Mouse (Mus musculus) forebrain, embryonic 13.5 days (tissue): ENCODE data around the gene Flt3l. TPM values are rescaled to one million over a fixed set of nuclear protein-coding genes. Genes with fewer than 3 reads are reported as not detected.
A peak's percentile ranks its signal among the peaks of the same experiment; 100 is the strongest.

Experiments
- ATAC-seq: fragments of 200-750 bp; cut with Nextera tagmentation; 2 replicates; pipeline ENCODE4 v1.8.0; 2017
- H3K27ac ChIP-seq: fragments of 300-500 bp; sonication (generic); 2 replicates; pipeline ENCODE4 v1.5.1; 2015; ENCODE audit warnings: inconsistent platforms, mild to moderate bottlenecking, moderate library complexity
- H3K27me3 ChIP-seq: fragments of 300-500 bp; sonication (generic); 2 replicates; pipeline ENCODE4 v1.6.1; 2015; ENCODE audit warnings: mild to moderate bottlenecking, inconsistent platforms
- H3K36me3 ChIP-seq: fragments of 300-500 bp; sonication (generic); 2 replicates; pipeline ENCODE4 v1.6.1; 2015; ENCODE audit warnings: mild to moderate bottlenecking, inconsistent platforms; ENCODE audit not compliant: poor library complexity, severe bottlenecking
- H3K4me1 ChIP-seq: fragments of 300-500 bp; sonication (generic); 2 replicates; pipeline ENCODE4 v1.6.1; 2015; ENCODE audit warnings: inconsistent platforms
- H3K4me2 ChIP-seq: fragments of 300-500 bp; sonication (generic); 2 replicates; pipeline ENCODE4 v1.6.1; 2015; ENCODE audit warnings: inconsistent platforms, mild to moderate bottlenecking, moderate library complexity
- H3K4me3 ChIP-seq: fragments of 300-500 bp; sonication (generic); 2 replicates; pipeline ENCODE4 v1.5.1; 2015; ENCODE audit warnings: mild to moderate bottlenecking, inconsistent platforms
- H3K9ac ChIP-seq: fragments of 300-500 bp; sonication (generic); 2 replicates; pipeline ENCODE4 v1.6.1; 2015; ENCODE audit warnings: mild to moderate bottlenecking, inconsistent platforms
- H3K9me3 ChIP-seq: fragments of 300-500 bp; sonication (generic); replicated peaks from 2 replicates; pipeline ENCODE4 v1.6.1; 2016; ENCODE audit warnings: inconsistent platforms
- WGBS: fragments of 180-500 bp; shearing (Covaris S2); methylation state at CpG from one replicate; pipeline ENCODE4 v1.1.7; 2015; 5-methylcytosine and 5-hydroxymethylcytosine counted together
- microRNA counts: library from miRNA; unstranded; fragments of <30 nt; microRNA quantifications from one replicate; lab custom pipeline; 2016
- microRNA-seq: library from miRNA; unstranded; fragments of <30 nt; microRNA quantifications from one replicate; pipeline ENCODE4, GENCODE M21; 2016
- polyA plus RNA-seq: library from polyadenylated mRNA; unstranded; fragments of >200 nt; fragmentation: Nextera tagmentation; extraction: Ambion mirVana; gene quantifications from 2 replicates; pipeline ENCODE4 v1.2.1, GENCODE M21; 2015

Gene Flt3l
- polyA plus RNA-seq, 1 experiment from 2014 or later, result 0.79 TPM

DNA sequence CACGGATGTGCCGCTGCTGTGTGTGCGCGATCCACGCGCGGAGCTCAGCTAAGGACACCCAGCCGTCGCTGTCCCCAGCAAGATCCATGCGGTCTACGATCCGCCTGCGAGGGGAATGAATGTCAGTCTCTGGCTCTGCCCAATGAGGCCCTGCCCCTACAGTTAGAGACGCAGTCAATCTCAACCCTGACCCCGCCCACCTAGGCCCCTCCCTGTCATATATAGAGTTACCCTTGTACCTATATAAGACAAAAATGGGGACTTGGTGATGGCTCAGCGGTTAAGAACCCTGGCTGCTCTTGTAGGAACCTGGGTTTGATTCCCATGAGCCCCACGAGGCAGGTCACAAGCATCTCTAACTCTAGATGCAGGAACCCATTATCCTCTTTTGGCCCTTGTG, 47.6 kb downstream of the Flt3l start:
- ATAC-seq, result no peak

DNA sequence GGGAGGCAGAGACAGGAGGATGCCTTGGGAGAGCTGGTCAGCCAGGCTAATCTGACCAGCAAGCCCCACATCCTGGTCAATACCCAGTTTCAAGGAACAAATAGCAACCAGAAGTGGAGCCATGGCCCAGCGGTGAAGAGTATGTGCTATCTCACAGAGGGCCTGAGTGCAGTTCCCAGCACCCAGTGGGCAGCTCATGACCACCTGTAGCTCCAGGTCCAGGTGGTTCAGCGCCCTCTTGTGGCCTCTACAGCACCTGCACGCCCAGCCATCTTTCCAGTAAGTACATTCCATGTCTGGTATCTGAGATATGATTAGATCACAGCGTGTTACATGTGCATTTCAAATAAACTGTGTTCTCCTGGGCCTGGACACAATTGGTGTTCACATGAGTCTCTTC, 50.1 kb downstream of the Flt3l start:
- 81% methylated on average over 4 of the region's 4 CpGs for WGBS
- no peaks in the 10 kb centered on the region for H3K9me3 ChIP-seq
- peaks cover 51% of the 10 kb centered on the region for H3K36me3 ChIP-seq
- H3K27ac ChIP-seq, result no peak overlapping the region
- H3K4me3 ChIP-seq, result no peak overlapping the region
- no peak overlapping the region for H3K4me2 ChIP-seq
- no peak overlapping the region for H3K9ac ChIP-seq
- no peak for ATAC-seq
- H3K27me3 ChIP-seq, result no peaks in the 10 kb centered on the region
- H3K4me1 ChIP-seq, result peaks cover 3% of the 10 kb centered on the region

More for the DNA sequence above, 47.6 kb downstream of the Flt3l start:
- Histone ChIP-seq H3K9ac (no peak overlapping the region), H3K4me3 (no peak overlapping the region), H3K36me3 (peaks cover 40% of the 10 kb centered on the region), H3K27ac (no peak overlapping the region), H3K4me1 (peaks cover 19% of the 10 kb centered on the region), H3K27me3 (no peaks in the 10 kb centered on the region), H3K9me3 (no peaks in the 10 kb centered on the region), H3K4me2 (no peak overlapping the region)
- WGBS, result 94% methylated on average over 17 of the region's 17 CpGs

DNA sequence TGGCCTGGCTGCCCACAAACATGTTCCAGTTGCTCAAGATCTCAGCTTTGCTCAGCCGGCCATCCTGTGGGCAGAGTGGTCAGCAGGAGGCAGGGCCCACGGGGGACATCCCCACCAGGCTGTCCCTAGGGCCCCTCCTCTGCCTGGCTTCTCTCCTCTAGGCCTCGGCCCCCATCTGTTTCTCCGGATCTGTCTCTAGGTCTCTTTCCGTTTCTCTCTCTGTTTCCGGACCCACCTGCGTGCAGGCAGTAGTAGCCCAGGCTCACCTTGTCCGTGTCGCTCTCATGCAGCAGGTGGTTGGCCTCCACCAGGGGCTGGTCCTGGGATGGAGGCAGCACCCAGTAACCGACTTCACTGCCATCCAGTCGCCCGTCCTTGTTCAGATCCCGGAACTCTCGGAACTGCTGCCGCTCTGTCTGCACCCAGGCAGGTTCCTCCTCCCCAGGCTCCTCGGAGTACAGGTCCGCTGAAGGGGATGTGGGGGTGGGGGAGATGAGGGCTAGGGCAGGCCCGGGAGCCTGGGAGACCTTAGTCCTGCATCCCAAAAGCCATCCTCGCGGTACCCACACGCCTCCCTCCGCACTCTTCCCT, 52.8 kb downstream of the Flt3l start:
- Histone ChIP-seq H3K27me3 (no peaks in the 10 kb centered on the region), H3K27ac (peak overlapping the region; percentile 35; the same call in 1 of the 2 replicates), H3K4me1 (no peaks in the 10 kb centered on the region), H3K4me2 (no peak overlapping the region), H3K9me3 (no peaks in the 10 kb centered on the region), H3K9ac (no peak overlapping the region), H3K36me3 (peaks cover 48% of the 10 kb centered on the region), H3K4me3 (no peak overlapping the region)
- ATAC-seq, result no peak
- WGBS, result 85% methylated on average over 22 of the region's 22 CpGs

DNA sequence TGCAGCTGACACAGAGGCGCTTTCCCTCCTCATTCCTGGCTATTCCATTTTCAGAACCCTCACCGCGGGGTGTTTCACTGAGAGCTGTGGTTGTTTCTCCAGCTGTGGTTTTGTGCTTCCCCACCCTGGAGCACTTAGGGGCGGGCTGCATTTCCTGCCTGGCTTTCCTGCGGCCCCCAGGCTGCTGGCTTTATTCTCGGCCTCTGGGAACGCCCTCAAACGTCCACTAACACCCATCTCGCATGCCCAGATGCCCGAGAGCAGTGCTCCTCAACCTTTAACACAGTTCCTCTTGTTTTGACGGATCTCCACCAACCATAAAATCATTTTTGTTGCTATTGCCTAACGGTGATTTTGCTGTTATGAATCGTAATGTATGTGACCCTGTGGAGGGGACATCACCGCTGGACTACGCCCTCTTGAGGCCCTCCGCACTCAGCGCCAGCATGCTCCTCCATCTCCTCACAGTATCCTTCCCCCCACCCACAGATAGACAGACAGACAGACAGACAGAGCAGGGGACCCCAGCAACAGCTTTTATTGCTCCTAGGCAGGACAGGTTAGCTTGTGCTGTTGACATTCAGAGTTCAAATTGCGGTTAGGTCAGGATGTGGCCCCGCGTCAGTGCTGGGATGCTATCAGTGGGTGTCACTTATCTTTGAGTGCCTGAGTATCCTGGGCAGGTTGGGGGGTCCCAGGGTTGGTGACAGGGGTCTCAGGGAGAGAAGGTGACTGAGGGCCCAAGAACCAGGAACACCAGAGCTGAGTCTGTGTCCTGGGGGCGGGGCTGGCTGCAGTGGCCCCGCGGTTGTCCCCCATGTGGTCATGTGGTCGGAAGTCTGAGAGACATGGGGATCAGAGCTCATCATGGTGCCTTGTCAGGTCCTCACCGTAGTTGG, 53.6 kb downstream of the Flt3l start:
- no peaks in the 10 kb centered on the region for H3K4me1 ChIP-seq
- WGBS, result 76% methylated on average over 25 of the region's 25 CpGs
- no peak overlapping the region for H3K4me2 ChIP-seq
- no peak overlapping the region for H3K4me3 ChIP-seq
- ATAC-seq, result no peak
- H3K27ac ChIP-seq, result peak overlapping the region; percentile 27
- no peaks in the 10 kb centered on the region for H3K9me3 ChIP-seq
- no peaks in the 10 kb centered on the region for H3K27me3 ChIP-seq
- H3K9ac ChIP-seq, result 0 out of 2 replicates have a peak overlapping the region, but pooled peaks have one; percentile 4
- peaks cover 44% of the 10 kb centered on the region for H3K36me3 ChIP-seq

DNA sequence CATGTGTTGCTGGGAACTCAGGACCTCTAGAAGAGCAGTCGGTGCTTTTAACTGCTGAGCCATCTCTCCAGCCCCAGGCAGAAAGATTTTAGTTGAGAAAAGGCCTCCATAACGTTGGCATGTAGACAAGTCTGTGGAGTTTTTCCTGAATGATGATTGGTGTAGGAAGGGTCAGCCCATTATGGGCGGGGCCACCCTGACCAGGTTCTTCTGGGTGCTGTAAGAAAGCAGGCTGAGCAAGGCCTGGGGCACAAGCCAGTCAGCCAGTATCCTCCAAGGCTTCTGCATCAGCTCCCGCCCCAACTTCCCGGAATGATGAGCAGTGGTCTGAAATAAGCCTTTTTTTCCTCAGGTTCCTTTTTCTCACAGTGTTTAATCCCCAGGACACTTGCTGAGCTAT, 55.2 kb downstream of the Flt3l start:
- peaks cover 45% of the 10 kb centered on the region for H3K36me3 ChIP-seq
- no peaks in the 10 kb centered on the region for H3K9me3 ChIP-seq
- no peak overlapping the region for H3K4me2 ChIP-seq
- ATAC-seq, result no peak
- no peak overlapping the region for H3K4me3 ChIP-seq
- no peak overlapping the region for H3K27ac ChIP-seq
- WGBS, result 39% methylated on average over 5 of the region's 5 CpGs
- H3K4me1 ChIP-seq, result no peaks in the 10 kb centered on the region
- H3K27me3 ChIP-seq, result no peaks in the 10 kb centered on the region
- no peak overlapping the region for H3K9ac ChIP-seq

DNA sequence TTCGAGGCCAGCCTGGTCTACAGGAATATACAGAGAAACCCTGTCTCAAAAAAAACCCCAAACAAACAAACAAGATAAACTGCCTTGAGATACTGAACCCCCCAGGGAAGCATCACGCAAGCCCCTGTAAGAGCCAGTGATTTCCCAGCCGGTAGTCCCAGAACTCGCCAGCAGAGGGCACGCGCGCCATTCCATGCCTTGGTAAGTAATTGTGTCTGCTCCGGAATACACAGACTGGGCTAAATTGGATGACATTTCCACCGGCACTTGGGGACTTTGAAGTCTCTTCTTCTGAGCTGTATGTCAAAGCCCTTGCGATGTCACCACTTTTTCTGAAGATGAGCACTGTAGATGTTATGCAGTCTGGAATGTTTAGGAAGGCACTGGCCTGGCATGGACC, 56.4 kb downstream of the Flt3l start:
- 1% methylated on average over 10 of the region's 10 CpGs for WGBS
- peak; percentile 66 for ATAC-seq

More for the DNA sequence above, 56.4 kb downstream of the Flt3l start:
- H3K27me3 ChIP-seq, result no peaks in the 10 kb centered on the region
- H3K9ac ChIP-seq, result no peak overlapping the region
- no peak overlapping the region for H3K4me3 ChIP-seq
- H3K4me2 ChIP-seq, result no peak overlapping the region
- peaks cover 50% of the 10 kb centered on the region for H3K36me3 ChIP-seq
- H3K9me3 ChIP-seq, result no peaks in the 10 kb centered on the region
- H3K4me1 ChIP-seq, result no peaks in the 10 kb centered on the region
- no peak overlapping the region for H3K27ac ChIP-seq

MicroRNAs within 50 kb of the gene (microRNA counts, 519-probe panel; counts per million panel counts)
- 2,399 counts per million, percentile 61 among the panel's probes with 10 or more counts for microRNA mmu-miR-150 (lab: Ali Mortazavi, UCI)

Small RNA genes within 50 kb of the gene (microRNA-seq; reads per million reads assigned to microRNA genes)
- gene Mir150 (20.7 reads per million, percentile 30 among the genes with 10 or more reads in this experiment), gene Mir5121 (11.3 reads per million, percentile 25 among the genes with 10 or more reads in this experiment), gene Mir7055 (not detected)

Other genes starting within 250 kb of the Flt3l start
- gene Med25, start 243.7 kb downstream of the Flt3l start, polyA plus RNA-seq, result 145 and 165 TPM in 2 replicates
- 24.7 and 27.7 TPM in 2 replicates for gene Fuz, start 240.4 kb downstream of the Flt3l start, polyA plus RNA-seq
- 81.7 and 87.2 TPM in 2 replicates for gene Ap2a1, start 206.9 kb downstream of the Flt3l start, polyA plus RNA-seq
- gene Tsks, start 193.2 kb downstream of the Flt3l start, polyA plus RNA-seq, result 0.20 TPM in 1 of 2 replicates, not detected in the other
- 40.2 and 43.1 TPM in 2 replicates for gene Cpt1c, start 161.6 kb downstream of the Flt3l start, polyA plus RNA-seq
- gene Prmt1, start 149.9 kb downstream of the Flt3l start, polyA plus RNA-seq, result 815 and 859 TPM in 2 replicates
- 67.9 and 72.7 TPM in 2 replicates for gene Irf3, start 138.8 kb downstream of the Flt3l start, polyA plus RNA-seq
- 40.5 and 45.6 TPM in 2 replicates for gene Bcl2l12, start 137.7 kb downstream of the Flt3l start, polyA plus RNA-seq
- gene Scaf1, start 120.1 kb downstream of the Flt3l start, polyA plus RNA-seq, result 35.8 and 38.9 TPM in 2 replicates
- 9.4 and 10.2 TPM in 2 replicates for gene Rras, start 118.5 kb downstream of the Flt3l start, polyA plus RNA-seq
- 14.9 and 17.2 TPM in 2 replicates for gene Prr12, start 83.6 kb downstream of the Flt3l start, polyA plus RNA-seq
- gene Nosip, start 74.0 kb downstream of the Flt3l start, polyA plus RNA-seq, result 52.7 and 58.5 TPM in 2 replicates
- 14.7 and 14.8 TPM in 2 replicates for gene Prrg2, start 73.8 kb downstream of the Flt3l start, polyA plus RNA-seq
- 61.3 and 62.0 TPM in 2 replicates for gene Rcn3, start 44.2 kb downstream of the Flt3l start, polyA plus RNA-seq
- gene Fcgrt, start 32.6 kb downstream of the Flt3l start, polyA plus RNA-seq, result 8.0 and 9.9 TPM in 2 replicates
- 1,342 and 1,406 TPM in 2 replicates for gene Rps11, start 12.0 kb downstream of the Flt3l start, polyA plus RNA-seq
- gene Rpl13a, start 7.7 kb downstream of the Flt3l start, polyA plus RNA-seq, result 998 and 1,188 TPM in 2 replicates
- gene Gm45713, start 201 bp downstream of the Flt3l start, polyA plus RNA-seq, result 0.13 and 0.31 TPM in 2 replicates
- gene Pih1d1, start 17.9 kb upstream of the Flt3l start, polyA plus RNA-seq, result 97.5 TPM in 2 replicates
- 35.6 and 36.4 TPM in 2 replicates for gene Aldh16a1, start 18.2 kb upstream of the Flt3l start, polyA plus RNA-seq
- gene Slc17a7, start 27.5 kb upstream of the Flt3l start, polyA plus RNA-seq, result 9.3 and 14.2 TPM in 2 replicates
- not detected in 2 replicates for gene Gfy, start 43.1 kb upstream of the Flt3l start, polyA plus RNA-seq
- gene Pth2, start 44.6 kb upstream of the Flt3l start, polyA plus RNA-seq, result not detected in 2 replicates
- gene Ccdc155, start 68.5 kb upstream of the Flt3l start, polyA plus RNA-seq, result 0.87 and 0.93 TPM in 2 replicates
- gene Dkkl1, start 75.7 kb upstream of the Flt3l start, polyA plus RNA-seq, result 0.59 and 0.63 TPM in 2 replicates
- 181 and 198 TPM in 2 replicates for gene Tead2, start 79.3 kb upstream of the Flt3l start, polyA plus RNA-seq
- gene Cd37, start 102.7 kb upstream of the Flt3l start, polyA plus RNA-seq, result 0.96 and 1.3 TPM in 2 replicates
- 0.11 and 0.23 TPM in 2 replicates for gene Slc6a16, start 104.7 kb upstream of the Flt3l start, polyA plus RNA-seq
- not detected in 2 replicates for gene Slc6a21, start 141.1 kb upstream of the Flt3l start, polyA plus RNA-seq
- 5.0 and 6.4 TPM in 2 replicates for gene Trpm4, start 197.3 kb upstream of the Flt3l start, polyA plus RNA-seq
- gene Hrc, start 198.9 kb upstream of the Flt3l start, polyA plus RNA-seq, result 0.06 TPM in 1 of 2 replicates, not detected in the other
- gene Ppfia3, start 230.6 kb upstream of the Flt3l start, polyA plus RNA-seq, result 12.0 and 12.7 TPM in 2 replicates
- gene Lin7b, start 234.2 kb upstream of the Flt3l start, polyA plus RNA-seq, result 2.9 and 4.5 TPM in 2 replicates